Mouse (Mus musculus): Measurements from ENCODE around the gene Sh3pxd2a. TPM values are rescaled to one million over a fixed set of nuclear protein-coding genes. Genes with fewer than 3 reads are reported as not detected.

Gene Sh3pxd2a
- polyA plus RNA-seq, 1 experiment, result 12.1 TPM

DNA sequence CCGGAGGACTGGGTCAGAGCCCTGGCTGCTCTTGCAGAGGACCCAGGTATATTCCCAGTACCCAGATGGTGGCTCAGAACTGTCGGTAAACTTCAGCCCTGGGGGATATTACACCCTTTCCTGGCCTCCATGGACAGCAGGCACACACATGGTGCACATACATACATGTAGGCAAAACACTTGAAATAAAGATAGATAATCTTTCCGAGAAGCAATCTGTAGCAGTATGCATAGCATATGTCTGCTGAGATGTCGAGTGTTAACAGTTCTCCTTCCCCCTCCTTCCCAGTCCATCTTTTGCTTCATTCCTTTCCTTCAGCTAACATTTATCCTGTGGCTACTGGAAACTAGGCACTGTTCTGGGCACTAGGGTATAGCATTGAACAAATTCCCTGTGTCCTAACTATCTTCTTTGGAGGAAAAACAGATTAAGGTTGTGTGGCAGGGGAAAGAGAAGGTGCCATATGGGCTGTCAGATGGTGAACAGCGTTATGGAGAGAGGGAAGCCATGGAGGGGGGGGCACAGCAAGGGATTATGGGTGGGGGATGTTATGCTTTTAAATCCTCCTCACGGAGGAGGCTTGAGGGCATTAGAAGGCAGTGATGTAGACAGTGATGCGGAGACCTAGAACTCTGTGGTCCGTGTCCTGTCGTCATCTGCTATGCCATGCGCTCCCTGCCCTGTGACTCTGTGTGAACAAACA, 252.4 kb downstream of the Sh3pxd2a start:
- Histone ChIP-seq H3K27me3 (ENCODE audit: control insufficient read depth, insufficient read depth, low read length) (no peaks in the 10 kb centered on the region), H3K27ac (ENCODE audit: insufficient read depth, low read length) (no peak overlapping the region), H3K4me3 (ENCODE audit: extremely low read depth, insufficient read depth, insufficient read length) (no peak overlapping the region), H3K36me3 (ENCODE audit: control insufficient read depth, insufficient read depth, low read length) (no peaks in the 10 kb centered on the region), H3K4me1 (ENCODE audit: control insufficient read depth, insufficient read depth, insufficient read length) (no peaks in the 10 kb centered on the region)
- WGBS, result 85% methylated on average over 10 of the region's 10 CpGs
- no peak for DNase-seq (ENCODE audit: low read depth in 1 of 2, low spot score in 2 of 2)
- no peak for TF ChIP-seq CTCF (IDR thresholded peaks at IDR 0.05; ENCODE audit: extremely low read depth, insufficient read depth, insufficient read length, insufficient replicate concordance)
- TF ChIP-seq POLR2A (IDR thresholded peaks at IDR 0.05; ENCODE audit: low read depth, low read length), result no peak

DNA sequence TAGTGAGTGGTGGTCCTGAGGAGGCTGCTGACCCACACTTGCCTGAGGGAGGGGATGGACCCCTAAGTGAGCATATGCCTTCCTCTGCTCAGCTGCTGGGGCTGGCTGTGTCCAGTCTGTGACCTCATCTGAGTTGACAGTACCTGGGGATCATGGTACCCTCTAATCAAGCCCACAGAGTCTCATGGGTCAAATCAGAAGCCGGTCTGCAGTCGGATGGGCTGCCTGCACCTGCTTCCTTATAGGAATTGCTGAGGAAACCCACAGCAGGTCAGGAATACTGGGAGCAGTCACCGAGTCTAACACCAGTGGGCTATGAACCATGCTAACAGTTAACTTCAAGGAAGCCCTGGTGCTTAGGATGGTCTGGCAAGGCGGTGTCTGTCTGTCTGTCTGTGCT, 253.8 kb downstream of the Sh3pxd2a start:
- Histone ChIP-seq H3K27me3 (ENCODE audit: control insufficient read depth, insufficient read depth, low read length) (no peaks in the 10 kb centered on the region), H3K4me1 (ENCODE audit: control insufficient read depth, insufficient read depth, insufficient read length) (no peaks in the 10 kb centered on the region), H3K36me3 (ENCODE audit: control insufficient read depth, insufficient read depth, low read length) (no peaks in the 10 kb centered on the region), H3K4me3 (ENCODE audit: extremely low read depth, insufficient read depth, insufficient read length) (no peak overlapping the region), H3K27ac (ENCODE audit: insufficient read depth, low read length) (no peak overlapping the region)
- TF ChIP-seq CTCF (IDR thresholded peaks at IDR 0.05; ENCODE audit: extremely low read depth, insufficient read depth, insufficient read length, insufficient replicate concordance) (no peak), POLR2A (IDR thresholded peaks at IDR 0.05; ENCODE audit: low read depth, low read length) (no peak)
- 94% methylated on average over 4 of the region's 4 CpGs for WGBS
- no peak for DNase-seq (ENCODE audit: low read depth in 1 of 2, low spot score in 2 of 2)

Other genes starting within 250 kb of the Sh3pxd2a start
- gene Stn1, start 73.1 kb upstream of the Sh3pxd2a start, polyA plus RNA-seq (2012; rRNA removed), result 11.1 and 12.1 TPM in 2 replicates
- gene Slk, start 115.3 kb upstream of the Sh3pxd2a start, polyA plus RNA-seq (2012; rRNA removed), result 4.7 and 5.3 TPM in 2 replicates
- 1.7 and 1.9 TPM in 2 replicates for gene Col17a1, start 227.7 kb upstream of the Sh3pxd2a start, polyA plus RNA-seq (2012; rRNA removed)